Mouse (Mus musculus) bone marrow, adult 2 months (tissue): ENCODE data around the gene Ccl11.

Experiments
- CTCF ChIP-seq: fragments of 200-500 bp; IDR thresholded peaks from 2 replicates; pipeline ENCODE4 v1.5.1; 2011; ENCODE audit warnings: low read length, control low read depth; ENCODE audit not compliant: control insufficient read depth, insufficient read depth
- POLR2A ChIP-seq: fragments of 200-500 bp; IDR thresholded peaks from 2 replicates; pipeline ENCODE4 v1.6.1; 2011; ENCODE audit warnings: low read depth, mild to moderate bottlenecking, control low read depth, low read length, borderline replicate concordance; ENCODE audit not compliant: control insufficient read depth

GRCm38 (mm10) chr11:82010115-82010514 is 47.5 kb upstream of the Ccl11 start:
- TF ChIP-seq CTCF (no peak), POLR2A (no peak)
